ENCODE assay signal across 19 mouse cellular contexts in the genomic region with DNA sequence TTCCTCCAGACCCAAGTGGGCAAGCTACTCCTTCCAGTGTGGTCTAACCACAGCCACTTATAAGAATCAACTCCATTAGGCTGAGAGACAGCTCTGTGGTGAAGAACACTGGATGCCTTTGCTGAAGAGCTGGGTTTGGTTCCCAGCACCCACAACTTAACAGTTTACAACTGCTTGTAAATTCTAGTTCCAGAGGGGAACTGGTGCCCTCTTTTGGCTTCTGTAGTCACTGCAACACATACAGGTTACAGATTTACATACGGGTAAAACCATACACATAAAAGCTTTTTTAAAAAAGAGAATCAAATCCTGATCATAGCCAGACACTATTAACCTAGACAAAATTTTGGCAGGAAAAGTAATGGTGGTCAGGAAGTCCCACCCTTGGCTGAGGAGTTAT. TPM values are rescaled to one million over a fixed set of nuclear protein-coding genes. Genes with fewer than 3 reads are reported as not detected.
DNase-seq lines count a peak whose midpoint lies in the region; TF ChIP-seq lines count a peak whose summit lies in the region.
"Had no signal": no experiment of that assay in that cellular context is flagged by ENCODE, and none has a peak within 500 bp of the region (broad histone marks: within the 10 kb centered on the region; RNA-seq: fewer than 3 reads in every experiment).

No protein-coding gene starts in this region.

- no peak for DNase-seq in layer of hippocampus, adult 2 months (ENCODE audit: low spot score in 2 of 2)
- no peak for DNase-seq in layer of hippocampus, adult 8-10 months (ENCODE audit: low spot score in 2 of 2)
- DNase-seq in 416B (ENCODE audit: low read depth) = peak; percentile 22
- peak; percentile 37 to 40 for DNase-seq in B cell, adult 2 months
- peak; percentile 22 for DNase-seq in ZHBTc4 (ENCODE audit: low read depth, low spot score)
- no peak for DNase-seq in thymus, postnatal 4 days
- no peak for DNase-seq in embryo, embryonic 11 days
- DNase-seq: adrenal gland, postnatal 36 days; cerebellum, adult 8-10 months; kidney, adult 11 months; lung, postnatal 4 days; right cerebral cortex, adult 18-20 months had no signal

- no peak overlapping the region for H3K27ac ChIP-seq in layer of hippocampus, adult 2 months
- H3K27ac ChIP-seq: embryonic facial prominence, embryonic 15.5 days; forebrain, embryonic 10.5 days; hindbrain, embryonic 12.5 days; limb, embryonic 15.5 days; midbrain, embryonic 10.5 days had no signal

- H3K4me3 ChIP-seq in layer of hippocampus, adult 2 months = no peak overlapping the region
- H3K4me3 ChIP-seq: embryonic facial prominence, embryonic 15.5 days; forebrain, embryonic 10.5 days; hindbrain, embryonic 12.5 days; limb, embryonic 15.5 days; midbrain, embryonic 10.5 days; myocyte had no signal

- TF ChIP-seq CTCF in layer of hippocampus, adult 2 months (conservative IDR thresholded peaks at IDR 0.05) = peak; percentile 60

RNA-seq across cellular contexts. Expression of a gene that starts 50.8 kb away (rescaled TPM):
- total RNA-seq in layer of hippocampus, adult 2 months (2021) = under 1 TPM; 0.34 to 0.84 TPM
- total RNA-seq in layer of hippocampus, adult 8-10 months (2022) = under 1 TPM; 0.18 to 0.49 (median 0.43) TPM
- total RNA-seq: gastrocnemius, adult 8-10 months had no signal

RNA-seq across cellular contexts. Expression of a gene that starts 50.8 kb away (rescaled TPM):
- 10 to 100 TPM; 24.2 to 30.9 TPM for total RNA-seq in layer of hippocampus, adult 2 months (2021)
- total RNA-seq in layer of hippocampus, adult 8-10 months (2022) = 10 to 100 TPM; 24.2 to 29.4 (median 25.9) TPM

Comparison
In these comparisons a context has a peak if more than half of its experiments do, and no peak if none do; other contexts are left out.
1. DNase-seq: peak in 416B (single experiment), B cell, adult 2 months (2 of 2) and ZHBTc4 (single experiment); none in layer of hippocampus, adult 2 months (0 of 2), layer of hippocampus, adult 8-10 months (0 of 2), thymus, postnatal 4 days (single experiment) and embryo, embryonic 11 days (single experiment).